Mouse (Mus musculus) myocyte (in vitro differentiated cells): ENCODE results near the gene Agbl3. TPM values are rescaled to one million over a fixed set of nuclear protein-coding genes. Genes with fewer than 3 reads are reported as not detected.
A peak's percentile ranks its signal among the peaks of the same experiment; 100 is the strongest.

Source experiments
- H3K27me3 ChIP-seq: one replicate; pipeline ENCODE4 v1.6.1; 2011; ENCODE audit not compliant: control insufficient read depth, insufficient read depth, insufficient read length
- H3K36me3 ChIP-seq: one replicate; pipeline ENCODE4 v1.6.1; 2011; ENCODE audit not compliant: control insufficient read depth, insufficient read depth
- H3K4me2 ChIP-seq: one replicate; pipeline ENCODE4 v1.6.1; 2011; ENCODE audit warnings: low read depth, control low read depth
- H3K4me3 ChIP-seq: one replicate; pipeline ENCODE4 v1.5.1; 2011; ENCODE audit warnings: mild to moderate bottlenecking, control low read depth, moderate library complexity
- H3K79me2 ChIP-seq: one replicate; pipeline ENCODE4 v1.6.1; 2011; ENCODE audit not compliant: control insufficient read depth, insufficient read depth
- H3ac ChIP-seq: one replicate; pipeline ENCODE4 v1.6.1; 2011; ENCODE audit not compliant: control insufficient read depth, insufficient read length
- CEBPB ChIP-seq: IDR thresholded peaks from 2 replicates; pipeline ENCODE4 v1.6.1; 2011; ENCODE audit warnings: mild to moderate bottlenecking, moderate library complexity; ENCODE audit not compliant: poor library complexity, insufficient read depth, severe bottlenecking
- E2F4 ChIP-seq: IDR thresholded peaks from one replicate; pipeline ENCODE4 v1.6.1; 2011; ENCODE audit warnings: mild to moderate bottlenecking, control low read depth, moderate library complexity; ENCODE audit not compliant: insufficient read depth
- MAX ChIP-seq: IDR thresholded peaks from one replicate; pipeline ENCODE4 v1.6.1; 2011; ENCODE audit warnings: low read depth, mild to moderate bottlenecking, control low read depth
- MYOD1 ChIP-seq, 3 experiments: IDR thresholded peaks; one replicate each; pipeline ENCODE4 v1.6.1; 2011; ENCODE audit warnings: control low read depth in 2 of 3, low read depth in 2 of 3, mild to moderate bottlenecking in 2 of 3, moderate library complexity in 1 of 3; ENCODE audit not compliant: insufficient read length in 2 of 3, control insufficient read depth in 1 of 3
- MYOG ChIP-seq, 3 experiments: IDR thresholded peaks; one replicate each; pipeline ENCODE4 v1.6.1; 2011; ENCODE audit warnings: control low read depth in 2 of 3, low read depth in 2 of 3, mild to moderate bottlenecking in 2 of 3; ENCODE audit not compliant: insufficient read length in 2 of 3, control insufficient read depth in 1 of 3, insufficient read depth in 1 of 3
- POLR2A ChIP-seq: IDR thresholded peaks from one replicate; pipeline ENCODE4 v1.6.1; 2011; ENCODE audit warnings: low read depth, mild to moderate bottlenecking, control low read depth, moderate library complexity; ENCODE audit not compliant: insufficient read length
- POLR2AphosphoS2 ChIP-seq: IDR thresholded peaks from one replicate; pipeline ENCODE4 v1.6.1; 2011; ENCODE audit warnings: low read depth, control low read depth; ENCODE audit not compliant: insufficient read length
- REST ChIP-seq: IDR thresholded peaks from one replicate; pipeline ENCODE4 v1.6.1; 2011; ENCODE audit warnings: mild to moderate bottlenecking, control low read depth, moderate library complexity; ENCODE audit not compliant: insufficient read depth, insufficient read length
- SRF ChIP-seq: IDR thresholded peaks from one replicate; pipeline ENCODE4 v1.6.1; 2011; ENCODE audit warnings: low read depth; ENCODE audit not compliant: control insufficient read depth, insufficient read length
- TCF12 ChIP-seq: IDR thresholded peaks from one replicate; pipeline ENCODE4 v1.6.1; 2011; ENCODE audit warnings: mild to moderate bottlenecking, control low read depth; ENCODE audit not compliant: poor library complexity, insufficient read depth, severe bottlenecking
- TCF3 ChIP-seq: IDR thresholded peaks from one replicate; pipeline ENCODE4 v1.6.1; 2011; ENCODE audit warnings: low read depth, control low read depth; ENCODE audit not compliant: insufficient read length
- USF1 ChIP-seq: IDR thresholded peaks from one replicate; pipeline ENCODE4 v1.6.1; 2011; ENCODE audit warnings: low read depth, mild to moderate bottlenecking, control low read depth, moderate library complexity
- polyA plus RNA-seq: library from polyadenylated mRNA; unstranded; fragments of >200 nt; fragmentation: generic; extraction: Trizol; gene quantifications from one replicate; pipeline ENCODE4 v1.2.1, GENCODE M21; 2012; ENCODE audit warnings: missing spikeins

Gene Agbl3
- polyA plus RNA-seq, 1 experiment = 3.6 TPM

DNA sequence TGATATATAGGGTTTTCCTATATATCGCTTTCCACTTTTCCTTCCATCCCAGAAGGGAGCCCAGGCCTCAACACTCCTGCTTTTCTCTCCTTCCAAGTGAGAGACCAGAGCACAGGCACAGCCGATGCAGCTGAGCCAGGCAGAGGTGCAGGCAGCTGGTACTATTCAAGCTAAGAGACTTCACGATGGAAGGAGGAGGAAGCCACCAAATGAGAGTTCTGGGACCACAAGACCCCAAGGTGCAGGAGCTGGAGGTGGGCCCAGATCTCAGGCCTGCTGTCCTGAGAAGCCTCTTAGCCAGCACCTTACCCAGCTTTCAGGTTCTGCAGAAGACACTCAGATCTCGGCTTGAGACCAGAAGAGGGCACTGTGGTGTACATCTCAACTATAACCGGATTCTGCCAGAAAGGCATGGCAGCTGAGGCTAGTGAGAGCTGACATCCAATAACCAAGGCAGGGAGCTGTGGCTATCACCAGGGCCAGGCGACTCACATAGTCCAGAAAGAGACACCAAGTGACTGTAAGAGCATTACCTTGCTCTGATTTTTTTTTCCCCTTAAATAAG is 99.8 kb downstream of the Agbl3 start:
- H3K4me2 ChIP-seq = no peak overlapping the region
- no peak overlapping the region for H3ac ChIP-seq
- H3K36me3 ChIP-seq = peaks cover 4% of the 10 kb centered on the region
- TF ChIP-seq SRF = no peak
- no peak for TF ChIP-seq MYOD1 (IDR thresholded peaks at IDR 0.05; ENCODE audit: control insufficient read depth in 1 of 3, insufficient read length in 2 of 3, low read depth in 2 of 3)
- TF ChIP-seq MYOG (IDR thresholded peaks at IDR 0.05; ENCODE audit: control insufficient read depth in 1 of 3, insufficient read depth in 1 of 3, insufficient read length in 2 of 3, low read depth in 2 of 3) = no peak
- TF ChIP-seq TCF12 = no peak
- TF ChIP-seq E2F4 = no peak
- TF ChIP-seq TCF3 = no peak
- no peak for TF ChIP-seq CEBPB
- TF ChIP-seq POLR2AphosphoS2 = no peak
- TF ChIP-seq MAX = no peak
- TF ChIP-seq REST = no peak
- TF ChIP-seq POLR2A = no peak
- TF ChIP-seq USF1 = no peak
- H3K27me3 ChIP-seq = no peaks in the 10 kb centered on the region
- H3K4me3 ChIP-seq = no peak overlapping the region
- peaks cover 15% of the 10 kb centered on the region for H3K79me2 ChIP-seq

DNA sequence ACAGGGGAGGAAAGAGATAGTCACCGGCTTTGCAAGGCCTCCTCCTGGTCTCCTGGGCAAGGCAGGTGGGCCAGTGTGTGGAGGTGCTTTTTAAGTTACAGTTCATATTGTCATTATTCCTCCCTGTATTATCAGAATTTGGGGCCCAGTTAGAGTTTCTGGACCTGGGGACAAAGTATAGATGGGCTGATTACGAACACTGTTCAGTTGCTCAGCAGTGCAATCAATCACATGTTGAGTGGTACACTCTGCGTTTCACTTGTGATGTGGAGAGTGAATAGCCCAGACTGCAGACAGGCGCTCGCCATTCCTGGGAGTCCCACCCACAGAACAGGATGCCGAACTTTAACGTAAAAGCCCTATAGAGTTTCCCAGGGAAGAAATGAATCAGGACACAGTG is 104.5 kb downstream of the Agbl3 start:
- H3ac ChIP-seq = no peak overlapping the region

GRCm38 (mm10) chr6:34887131-34887850 is 107.1 kb downstream of the Agbl3 start:
- Histone ChIP-seq H3K4me2 (no peak overlapping the region), H3ac (no peak overlapping the region), H3K79me2 (no peaks in the 10 kb centered on the region), H3K36me3 (peaks cover 3% of the 10 kb centered on the region), H3K27me3 (no peaks in the 10 kb centered on the region), H3K4me3 (no peak overlapping the region)
- TF ChIP-seq POLR2AphosphoS2 = no peak
- peak in 1 of 3 experiments; percentile 35 for TF ChIP-seq MYOD1 (IDR thresholded peaks at IDR 0.05; ENCODE audit: control insufficient read depth in 1 of 3, insufficient read length in 2 of 3, low read depth in 2 of 3)

More for the DNA sequence above, 104.5 kb downstream of the Agbl3 start:
- H3K36me3 ChIP-seq = peaks cover 3% of the 10 kb centered on the region
- H3K4me3 ChIP-seq = no peak overlapping the region
- no peaks in the 10 kb centered on the region for H3K27me3 ChIP-seq
- no peak for TF ChIP-seq MAX
- no peak for TF ChIP-seq TCF3
- no peak for TF ChIP-seq MYOD1 (IDR thresholded peaks at IDR 0.05; ENCODE audit: control insufficient read depth in 1 of 3, insufficient read length in 2 of 3, low read depth in 2 of 3)
- TF ChIP-seq USF1 = no peak
- TF ChIP-seq TCF12 = no peak
- TF ChIP-seq POLR2AphosphoS2 = no peak
- no peak for TF ChIP-seq POLR2A
- no peak for TF ChIP-seq REST
- TF ChIP-seq SRF = no peak
- no peak for TF ChIP-seq CEBPB
- no peak for TF ChIP-seq E2F4
- no peak for TF ChIP-seq MYOG (IDR thresholded peaks at IDR 0.05; ENCODE audit: control insufficient read depth in 1 of 3, insufficient read depth in 1 of 3, insufficient read length in 2 of 3, low read depth in 2 of 3)
- H3K4me2 ChIP-seq = no peak overlapping the region
- no peaks in the 10 kb centered on the region for H3K79me2 ChIP-seq

- Histone ChIP-seq H3K79me2 (no peaks in the 10 kb centered on the region), H3K36me3 (peaks cover 5% of the 10 kb centered on the region), H3K4me2 (no peak overlapping the region), H3K27me3 (no peaks in the 10 kb centered on the region), H3ac (no peak overlapping the region), H3K4me3 (no peak overlapping the region)
- TF ChIP-seq POLR2AphosphoS2 = no peak
- no peak for TF ChIP-seq MYOD1 (IDR thresholded peaks at IDR 0.05; ENCODE audit: control insufficient read depth in 1 of 3, insufficient read length in 2 of 3, low read depth in 2 of 3)
- TF ChIP-seq USF1 = no peak
- no peak for TF ChIP-seq E2F4
- TF ChIP-seq SRF = no peak
- TF ChIP-seq MYOG (IDR thresholded peaks at IDR 0.05; ENCODE audit: control insufficient read depth in 1 of 3, insufficient read depth in 1 of 3, insufficient read length in 2 of 3, low read depth in 2 of 3) = no peak
- no peak for TF ChIP-seq REST
These were observed 109.0 kb downstream of the Agbl3 start for GRCm38 (mm10) chr6:34889185-34889584.

DNA sequence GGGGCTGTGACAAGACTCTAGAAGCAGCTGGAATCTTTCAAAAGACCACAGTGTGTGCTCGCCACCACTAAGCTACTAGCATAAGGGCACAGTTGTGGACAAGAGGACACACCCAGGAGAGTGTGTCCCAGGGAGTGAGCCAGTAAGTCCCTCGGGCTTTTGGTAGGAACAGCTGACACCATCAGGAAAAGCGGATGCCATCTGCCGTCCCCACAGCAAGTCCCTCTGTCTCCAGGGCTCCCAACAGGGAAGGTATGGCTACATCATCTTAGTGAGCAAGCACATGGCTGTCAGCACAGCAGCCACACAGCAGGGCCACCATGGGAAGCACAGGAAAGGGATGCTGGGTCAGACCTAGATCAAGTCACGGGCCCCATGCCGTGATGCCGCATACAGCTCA is 115.3 kb downstream of the Agbl3 start:
- Histone ChIP-seq H3K79me2 (no peaks in the 10 kb centered on the region), H3K36me3 (peaks cover 3% of the 10 kb centered on the region), H3K27me3 (no peaks in the 10 kb centered on the region), H3K4me2 (no peak overlapping the region), H3K4me3 (no peak overlapping the region), H3ac (no peak overlapping the region)
- TF ChIP-seq MYOD1 (IDR thresholded peaks at IDR 0.05; ENCODE audit: control insufficient read depth in 1 of 3, insufficient read length in 2 of 3, low read depth in 2 of 3) = peak in 2 of 3 experiments; percentile 5 to 49
- no peak for TF ChIP-seq POLR2A
- no peak for TF ChIP-seq E2F4
- TF ChIP-seq POLR2AphosphoS2 = no peak
- TF ChIP-seq CEBPB = no peak
- no peak for TF ChIP-seq TCF12
- TF ChIP-seq MYOG (IDR thresholded peaks at IDR 0.05; ENCODE audit: control insufficient read depth in 1 of 3, insufficient read depth in 1 of 3, insufficient read length in 2 of 3, low read depth in 2 of 3) = peak; percentile 3 to 65 (median 41)
- no peak for TF ChIP-seq USF1
